Mouse (Mus musculus) intestine, embryonic 14.5 days (tissue): Measurements from ENCODE around the gene Rsph1. TPM values are rescaled to one million over a fixed set of nuclear protein-coding genes. Genes with fewer than 3 reads are reported as not detected.

ENCODE experiments used
- ATAC-seq: fragments of 200-750 bp; cut with Nextera tagmentation; replicated peaks from 2 replicates; pipeline ENCODE4 v1.8.0; 2017; ENCODE audit warnings: low read depth, moderate number of reproducible peaks, moderate TSS enrichment, moderate library complexity; ENCODE audit not compliant: low FRiP score, low TSS enrichment
- DNase-seq: peaks from one replicate; pipeline ENCODE4 v3.0.0-alpha.2; 2018; ENCODE audit warnings: low spot score
- H3K27ac ChIP-seq: fragments of 300-500 bp; sonication (generic); 2 replicates; pipeline ENCODE4 v1.5.1; 2014; ENCODE audit warnings: low read depth, mild to moderate bottlenecking, control low read depth
- H3K27me3 ChIP-seq: fragments of 300-500 bp; sonication (generic); replicated peaks from 2 replicates; pipeline ENCODE4 v1.6.1; 2014; ENCODE audit warnings: low read length, control low read depth; ENCODE audit not compliant: control insufficient read depth, insufficient read depth
- H3K36me3 ChIP-seq: fragments of 300-500 bp; sonication (generic); 2 replicates; pipeline ENCODE4 v1.6.1; 2014; ENCODE audit warnings: low read length, control low read depth; ENCODE audit not compliant: control insufficient read depth, insufficient read depth
- H3K4me1 ChIP-seq: fragments of 300-500 bp; sonication (generic); replicated peaks from 2 replicates; pipeline ENCODE4 v1.6.1; 2014; ENCODE audit warnings: low read length, control low read depth, mixed read lengths; ENCODE audit not compliant: control insufficient read depth, insufficient read depth
- H3K4me2 ChIP-seq: fragments of 300-500 bp; sonication (generic); 2 replicates; pipeline ENCODE4 v1.6.1; 2014; ENCODE audit warnings: low read length
- H3K4me3 ChIP-seq: fragments of 300-500 bp; sonication (generic); 2 replicates; pipeline ENCODE4 v1.5.1; 2014; ENCODE audit warnings: low read depth, low read length, control low read depth, mixed read lengths
- H3K9ac ChIP-seq: fragments of 300-500 bp; sonication (generic); 2 replicates; pipeline ENCODE4 v1.6.1; 2014; ENCODE audit warnings: mild to moderate bottlenecking, low read length
- H3K9me3 ChIP-seq: fragments of 300-500 bp; sonication (generic); 2 replicates; pipeline ENCODE4 v1.6.1; 2016; ENCODE audit warnings: low read length, control low read depth; ENCODE audit not compliant: control insufficient read depth
- WGBS: fragments of 180-500 bp; shearing (Covaris S2); extraction: QIAGEN DNeasy Blood & Tissue Kit; methylation state at CpG from one replicate; pipeline ENCODE4 v1.1.7; 2014; 5-methylcytosine and 5-hydroxymethylcytosine counted together
- polyA plus RNA-seq: library from polyadenylated mRNA; unstranded; fragments of >200 nt; fragmentation: Nextera tagmentation; extraction: Ambion mirVana; gene quantifications from 2 replicates; pipeline ENCODE4 v1.2.1, GENCODE M21; 2014

The Rsph1 gene
- polyA plus RNA-seq, 1 experiment from 2014 or later = 0.80 TPM

GRCm38 (mm10) chr17:31224591-31224990, 52.6 kb downstream of the Rsph1 start:
- 0 out of 2 replicates have a peak, but pooled peaks cover 4% of the 10 kb centered on the region for H3K4me1 ChIP-seq
- H3K4me2 ChIP-seq = no peak overlapping the region
- ATAC-seq = no peak
- H3K36me3 ChIP-seq = no peaks in the 10 kb centered on the region
- H3K27me3 ChIP-seq = no peaks in the 10 kb centered on the region
- DNase-seq = no peak
- H3K27ac ChIP-seq = no peak overlapping the region
- H3K9me3 ChIP-seq = no peaks in the 10 kb centered on the region
- 73% methylated on average over 8 of the region's 8 CpGs for WGBS
- H3K9ac ChIP-seq = no peak overlapping the region
- H3K4me3 ChIP-seq = no peak overlapping the region

GRCm38 (mm10) chr17:31223835-31224234, 53.3 kb downstream of the Rsph1 start:
- H3K27ac ChIP-seq = no peak overlapping the region
- H3K27me3 ChIP-seq = no peaks in the 10 kb centered on the region
- no peaks in the 10 kb centered on the region for H3K9me3 ChIP-seq
- DNase-seq = no peak
- no peak for ATAC-seq
- H3K36me3 ChIP-seq = no peaks in the 10 kb centered on the region
- no peak overlapping the region for H3K4me2 ChIP-seq
- WGBS = 64% methylated on average over 7 of the region's 7 CpGs
- H3K4me1 ChIP-seq = 0 out of 2 replicates have a peak, but pooled peaks cover 4% of the 10 kb centered on the region
- H3K9ac ChIP-seq = no peak overlapping the region
- no peak overlapping the region for H3K4me3 ChIP-seq

- ATAC-seq (no peak), DNase-seq (no peak)
- Histone ChIP-seq H3K9me3 (no peaks in the 10 kb centered on the region), H3K27me3 (no peaks in the 10 kb centered on the region), H3K4me1 (0 out of 2 replicates have a peak, but pooled peaks cover 4% of the 10 kb centered on the region), H3K36me3 (no peaks in the 10 kb centered on the region), H3K27ac (no peak overlapping the region), H3K4me3 (no peak overlapping the region), H3K9ac (no peak overlapping the region), H3K4me2 (no peak overlapping the region)
- 58% methylated on average over 4 of the region's 4 CpGs for WGBS
Observed at GRCm38 (mm10) chr17:31222810-31223310, 54.3 kb downstream of the Rsph1 start.

GRCm38 (mm10) chr17:31216068-31216955, 60.9 kb downstream of the Rsph1 start:
- no peak overlapping the region for H3K9ac ChIP-seq
- H3K4me3 ChIP-seq = no peak overlapping the region
- no peaks in the 10 kb centered on the region for H3K27me3 ChIP-seq
- 50% methylated on average over 5 of the region's 5 CpGs for WGBS
- no peaks in the 10 kb centered on the region for H3K36me3 ChIP-seq
- H3K4me1 ChIP-seq = no peaks in the 10 kb centered on the region
- no peak overlapping the region for H3K27ac ChIP-seq
- no peaks in the 10 kb centered on the region for H3K9me3 ChIP-seq
- ATAC-seq (no peak), DNase-seq (no peak)
- no peak overlapping the region for H3K4me2 ChIP-seq

- H3K9me3 ChIP-seq = no peaks in the 10 kb centered on the region
- H3K4me3 ChIP-seq = no peak overlapping the region
- no peaks in the 10 kb centered on the region for H3K27me3 ChIP-seq
- WGBS = 84% methylated on average over 6 of the region's 6 CpGs
- no peak overlapping the region for H3K27ac ChIP-seq
- H3K9ac ChIP-seq = no peak overlapping the region
- H3K4me2 ChIP-seq = no peak overlapping the region
- no peaks in the 10 kb centered on the region for H3K4me1 ChIP-seq
- ATAC-seq (no peak), DNase-seq (no peak)
- H3K36me3 ChIP-seq = no peaks in the 10 kb centered on the region
Observed at GRCm38 (mm10) chr17:31211881-31212280, 65.3 kb downstream of the Rsph1 start.

- H3K9me3 ChIP-seq = no peaks in the 10 kb centered on the region
- no peak for ATAC-seq
- H3K4me1 ChIP-seq = no peaks in the 10 kb centered on the region
- WGBS = 83% methylated on average over 7 of the region's 7 CpGs
- H3K9ac ChIP-seq = no peak overlapping the region
- DNase-seq = no peak
- H3K36me3 ChIP-seq = no peaks in the 10 kb centered on the region
- H3K27ac ChIP-seq = no peak overlapping the region
- H3K27me3 ChIP-seq = no peaks in the 10 kb centered on the region
- no peak overlapping the region for H3K4me3 ChIP-seq
- H3K4me2 ChIP-seq = no peak overlapping the region
Observed at GRCm38 (mm10) chr17:31210299-31210698, 66.9 kb downstream of the Rsph1 start.

- 94% methylated on average over 11 of the region's 11 CpGs for WGBS
- no peak overlapping the region for H3K4me3 ChIP-seq
- H3K4me1 ChIP-seq = no peaks in the 10 kb centered on the region
- no peak overlapping the region for H3K4me2 ChIP-seq
- DNase-seq (no peak), ATAC-seq (no peak)
- H3K36me3 ChIP-seq = no peaks in the 10 kb centered on the region
- H3K27ac ChIP-seq = no peak overlapping the region
- no peaks in the 10 kb centered on the region for H3K27me3 ChIP-seq
- H3K9me3 ChIP-seq = no peaks in the 10 kb centered on the region
- no peak overlapping the region for H3K9ac ChIP-seq
Observed at GRCm38 (mm10) chr17:31209376-31209930, 67.7 kb downstream of the Rsph1 start.

GRCm38 (mm10) chr17:31208654-31209053, 68.5 kb downstream of the Rsph1 start:
- WGBS = 81% methylated on average over 8 of the region's 8 CpGs
- H3K27me3 ChIP-seq = no peaks in the 10 kb centered on the region

More at GRCm38 (mm10) chr17:31208654-31209053, 68.5 kb downstream of the Rsph1 start:
- Histone ChIP-seq H3K9me3 (no peaks in the 10 kb centered on the region), H3K9ac (no peak overlapping the region), H3K36me3 (no peaks in the 10 kb centered on the region), H3K27ac (no peak overlapping the region), H3K4me2 (no peak overlapping the region), H3K4me3 (no peak overlapping the region), H3K4me1 (no peaks in the 10 kb centered on the region)
- ATAC-seq = no peak
- no peak for DNase-seq
